Mouse (Mus musculus) leukemia stem cell, adult 10-12 weeks (primary cell): ENCODE measurements around the gene Cnbp. TPM values are rescaled to one million over a fixed set of nuclear protein-coding genes. Genes with fewer than 3 reads are reported as not detected.

Source experiments
- polyA plus RNA-seq: library from polyadenylated mRNA; stranded (reverse); fragments of >175 nt; gene quantifications from 2 replicates; pipeline ENCODE4 v1.2.3, GENCODE M21; 2012; ENCODE audit warnings: low replicate concordance

Gene Cnbp
- polyA plus RNA-seq = 46.2 and 97.5 TPM in 2 replicates

DNA sequence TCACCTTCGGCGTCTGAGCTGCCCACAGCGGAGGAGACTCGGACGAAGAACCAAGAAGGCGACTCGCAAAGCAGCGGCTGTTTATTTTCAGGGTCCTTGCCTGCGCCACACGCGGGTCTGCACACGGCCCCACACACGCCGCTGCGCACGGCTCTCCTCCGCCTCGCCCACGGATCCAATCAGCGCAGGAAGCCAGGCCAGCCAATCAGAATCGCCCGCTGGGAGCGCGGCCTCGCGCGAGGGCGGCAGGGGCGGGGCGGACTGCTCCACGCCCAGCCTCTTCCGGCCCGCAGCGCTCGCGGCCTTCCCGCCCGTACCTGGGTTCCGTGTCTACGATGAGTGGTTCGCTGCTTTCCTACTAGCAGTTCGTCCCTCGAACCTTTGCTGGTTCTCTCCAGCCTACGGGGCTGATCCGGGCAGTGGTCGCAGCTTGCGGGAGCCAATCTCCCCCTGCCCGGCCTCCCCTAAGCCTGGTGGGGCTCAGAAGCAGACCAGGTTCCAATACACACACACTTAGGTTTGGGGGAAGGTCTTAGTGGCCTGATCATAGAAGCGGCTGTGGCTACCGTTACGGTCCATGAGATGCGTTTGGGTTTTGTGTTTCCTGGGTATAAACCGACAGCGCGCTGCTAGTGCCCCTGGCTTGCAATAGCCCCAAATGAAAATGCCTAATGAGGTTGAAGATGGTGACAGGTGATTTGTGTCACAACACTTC lies at the start of gene Cnbp:
Gene Cnbp (minus strand): TSS at position 207 of the 715 bp plus-strand sequence.

DNA sequence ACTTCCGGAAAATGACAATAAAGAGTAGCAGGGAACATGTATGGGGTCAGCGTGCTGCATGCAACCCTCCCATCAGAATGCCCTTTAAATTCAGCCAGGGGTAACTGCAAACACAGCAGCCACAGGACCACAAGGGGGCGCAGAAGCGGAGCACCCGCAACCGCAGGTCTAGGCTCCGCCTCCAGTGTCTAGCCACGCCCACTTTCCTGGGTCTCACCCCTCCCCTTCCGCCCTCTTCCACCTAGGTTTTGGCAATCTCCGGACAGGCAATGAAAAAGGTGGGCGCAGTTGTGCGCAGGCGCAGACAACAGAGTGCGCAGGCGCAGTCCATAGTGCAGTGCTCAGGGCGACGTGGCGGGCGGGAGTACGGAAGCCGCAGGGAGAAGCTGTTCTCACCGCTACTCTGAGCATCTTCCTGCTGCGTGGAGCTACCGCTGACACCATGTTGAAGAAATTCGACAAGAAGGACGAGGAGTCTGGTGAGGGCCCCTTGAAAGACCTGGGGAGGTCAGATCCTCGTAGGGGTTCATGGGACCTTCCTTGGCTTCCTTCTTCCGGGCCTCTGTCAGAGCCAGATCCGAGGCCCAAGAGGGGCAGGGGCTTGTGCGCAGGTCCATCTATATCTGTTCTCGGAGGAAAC lies 36.8 kb upstream of the Cnbp start, which contains the start of gene Copg1:
Gene Copg1 (plus strand): TSS at position 221 of the 640 bp plus-strand sequence.

DNA sequence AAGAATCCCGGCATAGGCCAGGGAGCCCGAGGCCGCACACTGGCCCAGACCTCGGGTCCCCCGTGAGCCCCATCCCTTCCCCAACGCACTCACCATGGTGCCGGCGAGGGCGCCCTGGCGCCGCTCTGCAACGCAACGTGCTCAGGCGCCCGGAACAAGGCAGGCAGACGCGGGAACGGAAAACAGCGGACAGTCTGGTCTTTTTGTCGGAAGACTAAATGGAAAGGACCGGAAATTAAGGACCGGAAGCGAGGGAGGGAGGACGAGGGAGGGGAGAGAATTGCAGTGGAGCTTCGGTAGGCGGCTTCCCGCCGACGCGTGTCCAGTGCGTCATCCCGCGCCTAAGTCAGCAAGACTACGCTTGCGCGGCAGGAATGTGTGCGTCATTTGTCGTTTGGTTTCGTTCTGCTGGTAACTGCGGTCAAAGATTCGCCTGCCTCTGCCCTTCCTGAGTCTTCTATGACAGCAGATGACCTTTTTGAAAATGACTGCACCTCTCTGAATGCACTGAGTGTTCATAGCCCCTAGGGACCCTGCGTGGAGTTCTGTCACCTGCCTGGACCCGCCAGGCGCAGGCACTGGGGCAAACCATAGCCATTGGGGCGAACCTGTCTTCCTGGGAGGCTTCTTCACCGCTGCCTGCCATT lies 12.2 kb downstream of the Cnbp start, which contains the start of gene Isy1:
Gene Isy1 (minus strand): TSS at position 248 of the 647 bp plus-strand sequence.

DNA sequence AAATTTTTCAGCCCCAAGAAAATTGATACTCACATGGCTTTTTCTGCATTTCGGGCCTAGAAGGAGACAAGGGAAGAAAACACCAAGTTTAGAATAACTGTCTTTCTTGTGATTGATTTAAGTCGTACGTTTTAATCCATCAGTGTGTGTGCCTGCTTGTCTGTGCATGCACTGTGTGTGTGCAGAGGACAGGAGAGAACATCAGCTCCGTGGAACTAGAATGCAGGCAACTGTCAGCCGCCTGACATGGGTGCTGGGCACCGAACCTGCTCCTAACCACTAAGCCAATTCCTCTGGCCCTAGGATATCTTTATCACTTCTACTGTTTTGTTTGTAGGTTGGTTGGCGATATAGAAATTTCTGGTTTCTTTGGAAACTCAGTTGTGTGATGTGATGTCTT lies 15.2 kb downstream of the Cnbp start, which contains the start of gene Gm45140:
Gene Gm45140 (minus strand): TSS at position 101 of the 400 bp plus-strand sequence.

DNA sequence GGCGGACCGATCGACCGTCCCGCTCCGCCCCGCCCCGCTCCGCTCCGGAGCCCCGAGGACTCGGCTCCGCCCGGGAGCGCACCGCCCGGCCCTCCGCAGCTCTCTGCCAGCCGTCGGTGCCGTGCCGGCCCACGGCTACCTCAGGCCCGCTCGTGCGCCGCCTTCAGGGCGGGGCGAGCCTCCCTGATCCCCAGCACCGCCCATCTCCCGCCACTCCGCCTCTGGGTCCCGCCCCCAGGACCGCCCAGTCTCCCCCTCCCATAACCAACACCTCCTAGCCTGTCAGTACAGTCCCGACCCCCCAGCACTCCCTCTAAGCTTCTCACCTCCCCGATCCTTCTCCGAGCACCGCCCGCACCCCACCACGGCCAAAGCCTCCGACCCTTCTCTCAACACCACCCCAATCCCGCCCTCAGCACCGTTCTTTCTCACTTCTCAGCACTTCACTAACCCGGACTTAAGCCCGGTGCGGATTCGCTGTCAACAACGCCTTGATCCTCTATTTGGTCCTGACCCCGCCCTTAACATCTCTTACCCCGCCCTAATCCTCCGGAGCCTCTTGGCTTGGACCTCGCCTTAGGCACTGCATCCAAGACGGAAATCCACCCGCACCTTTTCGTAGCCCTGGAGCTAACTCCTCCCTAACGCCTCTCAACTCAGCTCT lies 39.1 kb downstream of the Cnbp start, which contains the start of gene Rab43:
Gene Rab43 (minus strand): TSS at position 490 of the 664 bp plus-strand sequence.

Other genes starting within 250 kb of the Cnbp start
- gene Aplf, start 178.9 kb downstream of the Cnbp start, polyA plus RNA-seq = 6.4 and 10.5 TPM in 2 replicates
- 0.11 and 0.39 TPM in 2 replicates for gene Efcc1, start 120.2 kb downstream of the Cnbp start, polyA plus RNA-seq
- 23.6 and 27.3 TPM in 2 replicates for gene Gp9, start 73.0 kb downstream of the Cnbp start, polyA plus RNA-seq
- 26.9 and 208 TPM in 2 replicates for gene Rab43, start 38.9 kb downstream of the Cnbp start, polyA plus RNA-seq
- gene Gm45140, start 15.3 kb downstream of the Cnbp start, polyA plus RNA-seq = 2.4 and 3.4 TPM in 2 replicates
- gene Isy1, start 12.3 kb downstream of the Cnbp start, polyA plus RNA-seq = 23.5 and 28.8 TPM in 2 replicates
- gene Copg1, start 36.7 kb upstream of the Cnbp start, polyA plus RNA-seq = 4.7 and 31.6 TPM in 2 replicates
- gene Hmces, start 62.8 kb upstream of the Cnbp start, polyA plus RNA-seq = 15.6 and 45.8 TPM in 2 replicates
- 7.6 and 34.0 TPM in 2 replicates for gene H1fx, start 130.5 kb upstream of the Cnbp start, polyA plus RNA-seq
- gene Rab7, start 194.2 kb upstream of the Cnbp start, polyA plus RNA-seq = 48.2 and 52.4 TPM in 2 replicates
- gene Rpn1, start 233.4 kb upstream of the Cnbp start, polyA plus RNA-seq = 36.3 and 68.9 TPM in 2 replicates